Mouse (Mus musculus) c-Kit-positive CD71-positive TER-119-negative erythroid progenitor cells, embryonic 14.5 days (primary cell): ENCODE measurements around the gene Arhgef2.
"Not testable (repeated sequence)": the region's sequence is repeated elsewhere in the genome, so short reads cannot be mapped to it uniquely, and the experiment has no call there.

Experiments used
- DNase-seq: peaks from one replicate; pipeline ENCODE4 v3.0.0-alpha.2; 2013; ENCODE audit warnings: low read depth

Arhgef2 gene

DNA sequence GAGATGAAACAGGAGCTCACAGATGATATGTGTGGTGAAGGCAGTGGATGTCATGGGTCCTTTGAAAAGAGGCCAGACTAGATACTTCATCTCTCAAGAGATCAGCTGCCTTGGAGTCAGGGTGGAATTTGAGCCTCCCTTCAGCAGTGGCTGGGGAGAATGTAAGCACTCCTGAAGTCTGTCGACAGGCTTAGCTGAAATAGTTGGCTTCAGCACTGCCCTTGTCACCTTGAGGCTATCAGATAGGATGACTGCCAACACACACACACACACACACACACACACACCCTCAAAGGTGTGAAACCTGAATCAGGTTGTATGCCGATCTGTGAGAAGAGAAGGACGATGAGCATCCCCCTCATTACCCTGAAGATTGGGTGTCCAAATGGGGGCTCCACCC, 14.7 kb upstream of the Arhgef2 start:
- no peak for DNase-seq

- DNase-seq = peak; percentile 85
Measured at GRCm38 (mm10) chr3:88591950-88592731, 13.6 kb upstream of the Arhgef2 start.

- DNase-seq = no peak
Measured at GRCm38 (mm10) chr3:88592942-88593576, 12.7 kb upstream of the Arhgef2 start.

GRCm38 (mm10) chr3:88593893-88594580, 11.7 kb upstream of the Arhgef2 start:
- no peak for DNase-seq

DNA sequence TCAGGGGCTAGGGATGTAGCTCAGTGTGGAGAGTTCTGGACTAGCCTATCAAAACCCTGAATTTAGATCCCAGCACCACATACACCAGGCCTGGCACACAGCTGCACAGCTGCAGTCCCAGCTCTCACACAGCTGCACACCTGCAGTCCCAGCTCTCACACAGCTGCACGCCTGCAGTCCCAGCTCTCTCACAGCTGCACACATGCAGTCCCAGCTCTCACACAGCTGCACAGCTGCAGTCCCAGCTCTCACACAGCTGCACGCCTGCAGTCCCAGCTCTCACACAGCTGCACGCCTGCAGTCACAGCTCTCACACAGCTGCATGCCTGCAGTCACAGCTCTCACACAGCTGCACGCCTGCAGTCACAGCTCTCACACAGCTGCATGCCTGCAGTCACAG, 9.2 kb upstream of the Arhgef2 start:
- DNase-seq = not testable (repeated sequence)

DNA sequence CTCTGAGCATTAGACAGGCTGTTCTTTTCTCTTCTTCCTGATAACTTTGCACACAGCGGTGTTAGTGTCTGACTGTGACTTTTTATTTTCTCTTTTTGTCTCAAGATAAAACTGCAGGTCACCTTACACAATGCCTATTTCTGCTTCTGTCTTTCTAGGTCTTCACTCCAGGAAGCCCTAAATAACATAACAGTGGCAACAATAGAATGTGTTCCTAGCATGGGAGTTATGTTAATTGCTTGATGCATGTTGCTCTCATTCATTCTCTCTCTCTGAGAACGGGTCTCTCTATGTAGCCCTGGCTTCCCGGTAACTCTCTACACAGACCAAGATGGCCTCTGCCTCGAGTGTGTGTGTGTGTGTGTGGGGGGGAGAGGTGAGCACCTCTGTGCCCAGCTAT, 3.3 kb upstream of the Arhgef2 start:
- DNase-seq = no peak

GRCm38 (mm10) chr3:88603714-88604161, 2.0 kb upstream of the Arhgef2 start:
- no peak for DNase-seq

DNA sequence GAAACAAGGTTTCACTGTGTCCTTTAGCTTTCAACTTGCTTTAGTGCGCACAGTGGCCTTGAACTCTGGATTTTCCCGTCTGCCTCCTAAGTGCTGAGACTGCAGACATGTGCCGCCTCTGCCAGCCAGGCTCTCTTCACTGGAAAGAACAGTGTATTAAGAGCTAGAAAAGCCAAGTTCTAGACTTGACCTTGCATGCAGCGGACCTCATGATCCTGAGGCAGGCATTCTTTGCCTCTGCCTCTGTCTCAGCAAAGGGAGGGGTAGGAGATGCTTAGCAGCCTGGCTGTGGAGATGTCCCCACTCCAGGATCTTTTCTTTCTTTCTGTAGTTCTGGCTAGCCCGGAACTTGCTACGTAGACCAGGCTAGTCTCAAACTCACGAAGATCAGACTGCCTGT, 903 bp upstream of the Arhgef2 start:
- DNase-seq = no peak

GRCm38 (mm10) chr3:88607065-88607757, 1.4 kb downstream of the Arhgef2 start:
- peak; percentile 88 for DNase-seq

- no peak for DNase-seq
Measured at GRCm38 (mm10) chr3:88607758-88608138, 2.0 kb downstream of the Arhgef2 start.

GRCm38 (mm10) chr3:88609066-88609465, 3.3 kb downstream of the Arhgef2 start:
- no peak for DNase-seq

GRCm38 (mm10) chr3:88614418-88614817, 8.7 kb downstream of the Arhgef2 start:
- DNase-seq = no peak

GRCm38 (mm10) chr3:88615117-88615516, 9.4 kb downstream of the Arhgef2 start:
- no peak for DNase-seq

- no peak for DNase-seq
Measured at GRCm38 (mm10) chr3:88615902-88616391, 10.2 kb downstream of the Arhgef2 start.

GRCm38 (mm10) chr3:88616951-88617500, 11.3 kb downstream of the Arhgef2 start:
- no peak for DNase-seq

DNA sequence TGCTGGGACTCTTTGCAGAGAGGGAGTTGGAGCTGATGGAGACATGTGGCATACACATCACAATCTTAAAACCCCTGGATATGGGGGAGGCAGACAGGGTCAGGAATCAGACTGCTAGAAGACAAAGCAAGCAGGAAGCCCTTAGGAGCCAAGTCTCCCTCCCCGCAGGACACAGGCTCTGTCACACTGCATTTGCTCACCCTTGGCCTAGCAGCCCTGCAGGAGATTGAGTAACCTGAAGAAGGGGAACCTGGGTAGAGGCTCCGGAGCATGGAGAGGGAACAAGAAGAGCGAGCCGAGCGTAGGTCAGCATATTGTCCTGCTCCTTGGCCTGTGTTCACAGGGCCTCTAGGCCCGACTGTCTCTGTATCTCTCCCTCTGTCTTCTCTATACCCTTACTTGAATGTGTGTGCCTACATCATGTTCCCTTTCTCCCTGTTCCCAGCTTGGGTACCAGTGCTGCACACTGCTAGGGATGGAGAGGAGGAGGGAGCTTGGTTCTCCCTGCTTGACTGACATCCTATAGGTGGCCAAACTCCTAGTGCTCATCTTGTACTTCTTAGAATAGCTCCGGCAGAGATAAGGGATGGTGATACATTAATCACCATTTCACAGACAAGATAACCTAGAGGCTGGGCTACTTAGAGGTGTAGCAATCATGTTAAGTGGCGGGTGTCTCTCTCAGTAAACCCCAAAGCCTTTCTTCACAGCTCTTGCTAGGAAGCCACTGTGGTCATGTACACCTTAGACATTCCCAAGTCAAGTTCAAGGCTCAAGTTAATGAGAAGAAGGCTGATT, 12.5 kb downstream of the Arhgef2 start:
- no peak for DNase-seq

DNA sequence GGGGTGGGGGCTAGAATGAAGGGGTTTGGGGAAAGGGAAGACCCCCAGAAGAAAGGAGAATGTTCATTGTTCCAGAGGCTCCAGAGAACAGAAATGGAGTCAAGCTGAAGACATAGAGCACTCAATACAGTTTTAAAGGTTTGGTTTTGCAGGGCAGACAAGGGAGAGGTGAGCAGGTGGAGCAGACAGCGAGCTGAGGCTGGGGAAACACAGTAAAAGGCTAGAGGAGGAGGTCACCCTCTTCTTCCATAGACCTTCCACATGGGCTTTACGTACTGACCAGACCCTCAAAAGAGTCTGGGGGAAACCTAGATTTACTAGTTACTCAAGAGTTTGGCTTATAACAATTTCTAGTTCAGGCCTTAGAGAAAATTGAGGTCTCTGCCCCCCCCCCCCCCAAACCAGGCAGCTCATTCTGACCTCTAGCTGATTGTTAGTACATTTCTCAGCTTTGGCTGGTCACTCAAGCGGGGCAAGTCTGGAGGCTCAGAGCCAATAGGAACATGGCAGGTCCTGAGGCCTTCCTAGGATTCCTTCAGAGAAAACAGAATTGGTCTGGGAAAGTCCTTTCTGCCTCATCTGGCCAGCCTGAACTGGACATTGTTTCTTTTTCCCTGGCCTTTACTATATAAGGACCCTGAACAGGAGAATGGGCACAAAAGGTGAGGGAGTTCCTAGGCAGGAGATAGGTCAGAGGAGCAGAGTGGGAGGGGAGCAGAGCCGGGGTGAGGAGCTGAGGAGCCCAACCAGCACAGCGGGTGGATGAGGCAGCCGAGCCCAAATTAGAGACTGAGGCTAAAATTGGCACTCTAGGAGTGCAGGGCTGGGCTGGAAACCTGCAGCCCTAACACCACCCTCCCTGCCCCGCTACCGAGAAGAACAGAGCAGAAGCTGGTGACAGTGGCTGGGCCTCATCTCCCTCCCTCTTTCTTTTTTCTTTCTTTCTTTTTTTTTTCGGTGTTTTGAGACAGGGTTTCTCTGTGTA, 13.6 kb downstream of the Arhgef2 start:
- no peak for DNase-seq

DNA sequence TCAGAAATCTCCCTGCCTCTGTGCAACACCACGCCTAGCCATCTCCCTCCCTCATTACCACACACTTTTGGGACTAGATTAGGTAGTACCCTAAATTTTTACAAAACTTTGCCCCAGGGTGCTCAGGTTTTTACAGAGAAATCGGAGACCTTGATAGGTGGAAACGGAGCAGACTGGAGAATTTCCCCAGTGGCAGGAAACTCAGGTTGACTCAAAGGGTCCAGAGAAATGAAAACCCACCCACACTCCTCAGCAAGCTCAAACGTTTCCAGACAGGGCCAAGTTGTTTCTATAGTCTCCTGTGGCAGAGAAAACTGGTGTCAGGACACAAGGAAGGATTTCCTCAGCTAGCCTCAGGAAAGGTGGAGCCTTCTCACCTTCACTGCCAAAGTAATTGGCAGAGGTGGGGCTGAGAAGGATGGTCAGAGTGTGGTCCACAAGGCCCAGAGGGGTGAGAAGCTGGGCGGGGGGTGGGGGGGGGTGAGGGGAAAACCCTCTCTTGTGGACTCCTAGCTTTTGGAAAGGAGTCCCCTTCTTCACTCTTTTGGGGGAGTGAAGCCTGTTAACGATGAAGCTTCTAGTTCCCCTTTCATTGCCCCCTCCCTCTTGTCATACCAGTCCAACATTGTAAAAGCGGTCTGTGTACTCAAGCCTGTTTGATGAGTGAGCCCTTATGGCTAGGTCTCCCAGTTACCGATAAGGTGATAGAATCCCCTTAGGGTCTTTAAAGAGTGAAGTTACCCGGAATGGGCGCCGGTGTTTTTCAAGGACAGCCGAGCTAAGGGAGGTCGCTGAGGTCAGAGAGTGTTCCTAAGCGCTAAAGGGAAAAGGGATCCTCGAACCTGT, 14.6 kb downstream of the Arhgef2 start:
- no peak for DNase-seq

DNA sequence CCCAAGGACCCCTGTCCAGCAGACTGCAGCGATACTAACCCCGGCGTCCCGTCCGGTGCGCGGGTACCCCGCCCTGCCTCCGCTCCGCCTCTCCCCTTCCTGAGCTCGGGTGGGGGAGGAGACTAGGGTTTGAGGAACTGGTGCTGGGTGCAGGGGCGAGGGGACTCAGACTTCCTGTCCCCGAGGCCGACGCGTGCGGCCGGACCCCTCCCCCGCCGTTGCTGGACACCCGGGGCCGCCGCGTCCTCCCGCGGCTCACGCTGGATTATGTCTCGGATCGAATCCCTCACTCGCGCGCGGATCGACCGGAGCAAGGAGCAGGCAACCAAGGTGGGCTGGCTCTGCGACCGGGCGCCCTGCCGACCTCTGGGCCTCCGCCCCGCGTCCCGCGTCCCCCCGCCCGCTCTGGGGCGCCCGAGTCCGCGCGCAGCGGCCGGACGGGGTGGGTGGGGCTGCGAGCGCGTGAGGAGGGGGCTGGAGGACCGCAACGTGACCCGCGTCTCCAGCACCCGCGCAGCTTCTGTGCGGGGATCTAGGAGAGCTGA, 15.3 kb downstream of the Arhgef2 start:
- no peak for DNase-seq
